Mouse (Mus musculus): ENCODE data around the gene Melk. TPM values are rescaled to one million over a fixed set of nuclear protein-coding genes. Genes with fewer than 3 reads are reported as not detected.

Gene Melk
- polyA plus RNA-seq, 1 experiment from 2014 or later, result 3.6 TPM

GRCm38 (mm10) chr4:44306585-44306984 is 5.9 kb downstream of the Melk start:
- Histone ChIP-seq H3K27ac (no peak overlapping the region), H3K36me3 (ENCODE audit: inconsistent target) (no peaks in the 10 kb centered on the region), H3K79me2 (ENCODE audit: inconsistent target) (peaks cover 22% of the 10 kb centered on the region), H3K4me3 (ENCODE audit: inconsistent target) (no peak overlapping the region)
- 93% methylated on average over 7 of the region's 7 CpGs for WGBS (ENCODE audit: missing documents)

- Histone ChIP-seq H3K79me2 (ENCODE audit: inconsistent target) (no peaks in the 10 kb centered on the region), H3K36me3 (ENCODE audit: inconsistent target) (no peaks in the 10 kb centered on the region), H3K4me3 (ENCODE audit: inconsistent target) (no peak overlapping the region), H3K27ac (no peak overlapping the region)
- 91% methylated on average over 4 of the region's 4 CpGs for WGBS (ENCODE audit: missing documents)
Measured at GRCm38 (mm10) chr4:44310429-44310828, 9.8 kb downstream of the Melk start.

- H3K4me3 ChIP-seq (ENCODE audit: inconsistent target), result no peak overlapping the region
- no peaks in the 10 kb centered on the region for H3K79me2 ChIP-seq (ENCODE audit: inconsistent target)
- WGBS (ENCODE audit: missing documents), result 97% methylated on average over 4 of the region's 4 CpGs
- H3K36me3 ChIP-seq (ENCODE audit: inconsistent target), result no peaks in the 10 kb centered on the region
- no peak overlapping the region for H3K27ac ChIP-seq
Measured at GRCm38 (mm10) chr4:44310911-44311310, 10.2 kb downstream of the Melk start.

GRCm38 (mm10) chr4:44316270-44316809 is 15.7 kb downstream of the Melk start:
- H3K79me2 ChIP-seq (ENCODE audit: inconsistent target), result no peaks in the 10 kb centered on the region
- H3K36me3 ChIP-seq (ENCODE audit: inconsistent target), result no peaks in the 10 kb centered on the region
- H3K4me3 ChIP-seq (ENCODE audit: inconsistent target), result no peak overlapping the region
- 93% methylated on average over 12 of the region's 12 CpGs for WGBS (ENCODE audit: missing documents)
- H3K27ac ChIP-seq, result no peak overlapping the region

- Histone ChIP-seq H3K79me2 (ENCODE audit: inconsistent target) (no peaks in the 10 kb centered on the region), H3K36me3 (ENCODE audit: inconsistent target) (no peaks in the 10 kb centered on the region), H3K4me3 (ENCODE audit: inconsistent target) (no peak overlapping the region), H3K27ac (no peak overlapping the region)
- WGBS (ENCODE audit: missing documents), result 96% methylated on average over 6 of the region's 6 CpGs
Measured at GRCm38 (mm10) chr4:44320448-44320847, 19.8 kb downstream of the Melk start.

GRCm38 (mm10) chr4:44322124-44322523 is 21.4 kb downstream of the Melk start:
- 83% methylated on average over 7 of the region's 7 CpGs for WGBS (ENCODE audit: missing documents)
- Histone ChIP-seq H3K4me3 (ENCODE audit: inconsistent target) (no peak overlapping the region), H3K27ac (no peak overlapping the region), H3K79me2 (ENCODE audit: inconsistent target) (no peaks in the 10 kb centered on the region), H3K36me3 (ENCODE audit: inconsistent target) (no peaks in the 10 kb centered on the region)

GRCm38 (mm10) chr4:44325453-44325852 is 24.8 kb downstream of the Melk start:
- Histone ChIP-seq H3K79me2 (ENCODE audit: inconsistent target) (no peaks in the 10 kb centered on the region), H3K4me3 (ENCODE audit: inconsistent target) (no peak overlapping the region), H3K27ac (no peak overlapping the region), H3K36me3 (ENCODE audit: inconsistent target) (no peaks in the 10 kb centered on the region)
- WGBS (ENCODE audit: missing documents), result 67% methylated on average over 4 of the region's 4 CpGs

- Histone ChIP-seq H3K36me3 (ENCODE audit: inconsistent target) (no peaks in the 10 kb centered on the region), H3K79me2 (ENCODE audit: inconsistent target) (no peaks in the 10 kb centered on the region), H3K27ac (no peak overlapping the region)
Measured at GRCm38 (mm10) chr4:44326721-44327120, 26.0 kb downstream of the Melk start.

GRCm38 (mm10) chr4:44327976-44328375 is 27.3 kb downstream of the Melk start:
- H3K27ac ChIP-seq, result no peak overlapping the region
- no peaks in the 10 kb centered on the region for H3K79me2 ChIP-seq (ENCODE audit: inconsistent target)
- H3K4me3 ChIP-seq (ENCODE audit: inconsistent target), result no peak overlapping the region
- no peaks in the 10 kb centered on the region for H3K36me3 ChIP-seq (ENCODE audit: inconsistent target)
- WGBS (ENCODE audit: missing documents), result 92% methylated on average over 1 of the region's 1 CpGs

More at GRCm38 (mm10) chr4:44326721-44327120, 26.0 kb downstream of the Melk start:
- WGBS (ENCODE audit: missing documents), result 97% methylated on average over 3 of the region's 3 CpGs
- no peak overlapping the region for H3K4me3 ChIP-seq (ENCODE audit: inconsistent target)

- Histone ChIP-seq H3K36me3 (ENCODE audit: inconsistent target) (no peaks in the 10 kb centered on the region), H3K27ac (no peak overlapping the region), H3K4me3 (ENCODE audit: inconsistent target) (no peak overlapping the region), H3K79me2 (ENCODE audit: inconsistent target) (no peaks in the 10 kb centered on the region)
- WGBS (ENCODE audit: missing documents), result 92% methylated on average over 8 of the region's 8 CpGs
Measured at GRCm38 (mm10) chr4:44335006-44335405, 34.3 kb downstream of the Melk start.

- Histone ChIP-seq H3K27ac (no peak overlapping the region), H3K79me2 (ENCODE audit: inconsistent target) (no peaks in the 10 kb centered on the region), H3K4me3 (ENCODE audit: inconsistent target) (no peak overlapping the region), H3K36me3 (ENCODE audit: inconsistent target) (no peaks in the 10 kb centered on the region)
- WGBS (ENCODE audit: missing documents), result 94% methylated on average over 7 of the region's 7 CpGs
Measured at GRCm38 (mm10) chr4:44361670-44362069, 61.0 kb downstream of the Melk start.

- WGBS (ENCODE audit: missing documents), result 93% methylated on average over 11 of the region's 12 CpGs
- Histone ChIP-seq H3K4me3 (ENCODE audit: inconsistent target) (no peak overlapping the region), H3K79me2 (ENCODE audit: inconsistent target) (no peaks in the 10 kb centered on the region), H3K36me3 (ENCODE audit: inconsistent target) (no peaks in the 10 kb centered on the region), H3K27ac (no peak overlapping the region)
Measured at GRCm38 (mm10) chr4:44363434-44364013, 62.8 kb downstream of the Melk start.

GRCm38 (mm10) chr4:44392231-44393216 is 91.8 kb downstream of the Melk start:
- H3K4me3 ChIP-seq (ENCODE audit: inconsistent target), result no peak overlapping the region
- 88% methylated on average over 34 of the region's 37 CpGs for WGBS (ENCODE audit: missing documents)
- H3K36me3 ChIP-seq (ENCODE audit: inconsistent target), result no peaks in the 10 kb centered on the region
- no peak overlapping the region for H3K27ac ChIP-seq
- H3K79me2 ChIP-seq (ENCODE audit: inconsistent target), result no peaks in the 10 kb centered on the region

- H3K36me3 ChIP-seq (ENCODE audit: inconsistent target), result no peaks in the 10 kb centered on the region
- no peaks in the 10 kb centered on the region for H3K79me2 ChIP-seq (ENCODE audit: inconsistent target)
- WGBS (ENCODE audit: missing documents), result 7% methylated on average over 5 of the region's 5 CpGs
Measured at GRCm38 (mm10) chr4:44402607-44403006, 101.9 kb downstream of the Melk start.

GRCm38 (mm10) chr4:44404487-44404886 is 103.8 kb downstream of the Melk start:
- H3K79me2 ChIP-seq (ENCODE audit: inconsistent target), result no peaks in the 10 kb centered on the region
- no peaks in the 10 kb centered on the region for H3K36me3 ChIP-seq (ENCODE audit: inconsistent target)
- no peak overlapping the region for H3K4me3 ChIP-seq (ENCODE audit: inconsistent target)
- H3K27ac ChIP-seq, result no peak overlapping the region
- WGBS (ENCODE audit: missing documents), result 68% methylated on average over 5 of the region's 5 CpGs

More at GRCm38 (mm10) chr4:44402607-44403006, 101.9 kb downstream of the Melk start:
- Histone ChIP-seq H3K27ac (no peak overlapping the region), H3K4me3 (ENCODE audit: inconsistent target) (no peak overlapping the region)
